Mouse (Mus musculus) thymus, adult 2 months (tissue): Measurements from ENCODE around the gene Gm1673. TPM values are rescaled to one million over a fixed set of nuclear protein-coding genes. Genes with fewer than 3 reads are reported as not detected.

ENCODE experiments used
- DNase-seq: peaks from one replicate; pipeline ENCODE4 v3.0.0; 2021
- H3K27ac ChIP-seq: fragments of 200-500 bp; 2 replicates; pipeline ENCODE4 v1.5.1; 2012; ENCODE audit warnings: low read length, control low read depth; ENCODE audit not compliant: control insufficient read depth, insufficient read depth
- H3K27me3 ChIP-seq: fragments of 200-500 bp; 2 replicates; pipeline ENCODE4 v1.6.1; 2012; ENCODE audit warnings: mild to moderate bottlenecking, low read length, moderate library complexity, mixed read lengths; ENCODE audit not compliant: control insufficient read depth, insufficient read depth
- H3K36me3 ChIP-seq: fragments of 200-500 bp; 2 replicates; pipeline ENCODE4 v1.6.1; 2012; ENCODE audit warnings: mild to moderate bottlenecking, low read length, moderate library complexity; ENCODE audit not compliant: control insufficient read depth, insufficient read depth
- H3K4me1 ChIP-seq: fragments of 200-500 bp; replicated peaks from 2 replicates; pipeline ENCODE4 v1.6.1; 2012; ENCODE audit warnings: low read length; ENCODE audit not compliant: control insufficient read depth, insufficient read depth
- H3K4me3 ChIP-seq: fragments of 200-500 bp; 2 replicates; pipeline ENCODE4 v1.5.1; 2012; ENCODE audit warnings: mild to moderate bottlenecking, low read length, control low read depth, moderate library complexity; ENCODE audit not compliant: control insufficient read depth, insufficient read depth
- CTCF ChIP-seq: fragments of 200-500 bp; IDR thresholded peaks from 2 replicates; pipeline ENCODE4 v1.5.1; 2012; ENCODE audit warnings: mild to moderate bottlenecking, control low read depth, low read length, moderate library complexity, borderline replicate concordance; ENCODE audit not compliant: control insufficient read depth, poor library complexity, insufficient read depth; ENCODE audit errors: extremely low read depth
- POLR2A ChIP-seq: fragments of 200-500 bp; IDR thresholded peaks from 2 replicates; pipeline ENCODE4 v1.6.1; 2012; ENCODE audit warnings: mild to moderate bottlenecking, low read length, control low read depth, moderate library complexity; ENCODE audit not compliant: control insufficient read depth, poor library complexity, insufficient read depth; ENCODE audit errors: extremely low read depth
- WGBS: fragments of 180-500 bp; shearing (Covaris S2); methylation state at CpG from one replicate; pipeline ENCODE4 v1.1.7; 2018; 5-methylcytosine and 5-hydroxymethylcytosine counted together
- polyA plus RNA-seq: library from polyadenylated mRNA; depleted of rRNA; stranded (reverse); fragments of >200 nt; gene quantifications from 2 replicates; pipeline ENCODE4 v1.2.3, GENCODE M21; 2012

Gm1673 gene
- polyA plus RNA-seq, 1 experiment = 41.9 TPM

GRCm38 (mm10) chr5:34002636-34003035 is 19.4 kb downstream of the Gm1673 start:
- Histone ChIP-seq H3K27me3 (peaks cover 6% of the 10 kb centered on the region; the same call in 1 of the 2 replicates), H3K27ac (no peak overlapping the region), H3K4me1 (no peaks in the 10 kb centered on the region), H3K4me3 (no peak overlapping the region), H3K36me3 (no peaks in the 10 kb centered on the region)
- 96% methylated on average over 4 of the region's 4 CpGs for WGBS
- no peak for TF ChIP-seq CTCF
- no peak for TF ChIP-seq POLR2A
- DNase-seq = no peak

DNA sequence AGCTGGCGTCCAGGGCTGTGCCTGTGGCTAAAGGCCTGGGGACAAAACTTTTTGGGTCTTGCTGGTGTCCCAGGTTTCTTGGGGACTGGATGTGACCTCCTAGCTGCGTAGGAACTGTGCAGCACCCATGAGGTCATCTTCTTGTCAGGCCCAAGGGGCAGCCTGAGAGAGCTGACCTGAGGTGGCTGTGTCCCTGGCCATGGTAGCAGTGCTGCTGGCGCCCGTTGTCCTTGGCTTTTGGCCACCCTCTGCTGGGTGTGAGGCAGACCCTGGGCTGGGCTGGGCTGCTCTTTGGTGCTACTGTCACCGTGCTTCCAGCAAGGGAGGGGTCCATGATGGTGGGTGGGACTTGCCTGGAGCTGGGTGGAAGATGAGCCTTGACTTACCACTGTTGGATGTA is 21.4 kb downstream of the Gm1673 start:
- Histone ChIP-seq H3K27me3 (no peaks in the 10 kb centered on the region; the same call in 1 of the 2 replicates), H3K27ac (no peak overlapping the region), H3K36me3 (no peaks in the 10 kb centered on the region), H3K4me3 (no peak overlapping the region), H3K4me1 (no peaks in the 10 kb centered on the region)
- TF ChIP-seq POLR2A = no peak
- TF ChIP-seq CTCF = no peak
- WGBS = 90% methylated on average over 5 of the region's 5 CpGs
- DNase-seq = no peak

DNA sequence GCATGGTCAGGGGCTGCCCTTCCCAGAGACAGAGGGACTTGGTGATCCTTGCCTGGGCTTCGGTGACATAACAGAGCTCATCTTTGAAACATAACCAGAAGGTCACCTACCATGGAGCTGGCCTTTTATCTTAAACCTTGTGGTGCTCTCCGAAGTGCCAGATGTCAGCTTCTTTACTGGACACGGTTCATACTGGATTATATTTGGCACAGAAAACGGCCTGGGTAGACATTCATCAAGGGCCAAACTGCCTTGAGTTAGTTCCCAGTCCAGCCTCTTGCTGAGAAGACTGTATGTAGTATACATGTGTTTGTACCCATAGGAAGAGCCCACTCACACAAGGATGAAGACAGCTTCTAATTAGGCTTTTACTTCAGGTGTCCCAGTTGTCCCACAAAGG is 23.6 kb downstream of the Gm1673 start:
- H3K27ac ChIP-seq = no peak overlapping the region
- no peak overlapping the region for H3K4me3 ChIP-seq
- H3K27me3 ChIP-seq = no peaks in the 10 kb centered on the region
- no peaks in the 10 kb centered on the region for H3K4me1 ChIP-seq
- H3K36me3 ChIP-seq = no peaks in the 10 kb centered on the region
- no peak for TF ChIP-seq CTCF
- TF ChIP-seq POLR2A = no peak
- WGBS = 95% methylated on average over 4 of the region's 4 CpGs
- no peak for DNase-seq

DNA sequence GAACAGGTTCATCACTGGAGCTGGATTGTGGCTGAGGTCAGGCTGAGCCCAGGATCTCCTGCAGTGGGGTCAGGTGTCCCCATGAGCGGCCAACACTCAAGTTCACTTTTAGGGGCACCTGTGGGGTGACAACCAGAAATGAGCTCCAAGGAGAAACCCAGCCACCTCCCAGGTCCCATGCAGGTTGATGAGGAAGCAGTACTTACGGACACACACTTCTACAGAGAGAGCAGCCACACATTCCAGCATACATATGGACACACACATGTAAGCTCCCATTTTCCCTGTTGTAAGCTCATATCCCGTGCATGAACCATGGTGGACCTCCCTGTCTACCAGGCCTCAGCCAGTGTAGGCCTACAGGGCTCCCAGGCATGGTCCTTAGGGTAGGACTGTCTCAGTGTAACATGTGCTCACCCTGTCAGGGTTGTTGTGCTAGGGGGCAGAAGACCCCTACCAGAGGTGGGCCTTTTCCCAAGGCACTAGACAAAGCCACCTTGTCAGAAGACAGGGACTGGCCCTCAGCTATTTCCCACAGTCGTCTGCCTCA is 24.2 kb downstream of the Gm1673 start:
- H3K4me1 ChIP-seq = no peaks in the 10 kb centered on the region
- no peak overlapping the region for H3K4me3 ChIP-seq
- no peak overlapping the region for H3K27ac ChIP-seq
- H3K27me3 ChIP-seq = no peaks in the 10 kb centered on the region
- 86% methylated on average over 4 of the region's 4 CpGs for WGBS
- DNase-seq = no peak
- TF ChIP-seq POLR2A (no peak), CTCF (no peak)
- no peaks in the 10 kb centered on the region for H3K36me3 ChIP-seq

GRCm38 (mm10) chr5:34014652-34015051 is 31.4 kb downstream of the Gm1673 start:
- Histone ChIP-seq H3K4me3 (no peak overlapping the region), H3K27me3 (no peaks in the 10 kb centered on the region), H3K27ac (no peak overlapping the region), H3K36me3 (no peaks in the 10 kb centered on the region), H3K4me1 (no peaks in the 10 kb centered on the region)
- DNase-seq = no peak
- WGBS = 73% methylated on average over 1 of the region's 1 CpGs
- TF ChIP-seq POLR2A (no peak), CTCF (no peak)

GRCm38 (mm10) chr5:34018968-34019367 is 35.7 kb downstream of the Gm1673 start:
- no peak for DNase-seq
- no peaks in the 10 kb centered on the region for H3K27me3 ChIP-seq
- H3K36me3 ChIP-seq = no peaks in the 10 kb centered on the region
- WGBS = 89% methylated on average over 4 of the region's 4 CpGs
- no peak overlapping the region for H3K4me3 ChIP-seq
- TF ChIP-seq CTCF = no peak
- TF ChIP-seq POLR2A = no peak
- no peak overlapping the region for H3K27ac ChIP-seq
- no peaks in the 10 kb centered on the region for H3K4me1 ChIP-seq

- no peaks in the 10 kb centered on the region for H3K36me3 ChIP-seq
- H3K27me3 ChIP-seq = no peaks in the 10 kb centered on the region
- DNase-seq = no peak
- no peak for TF ChIP-seq CTCF
- no peak for TF ChIP-seq POLR2A
- H3K27ac ChIP-seq = no peak overlapping the region
- 90% methylated on average over 4 of the region's 4 CpGs for WGBS
- H3K4me3 ChIP-seq = no peak overlapping the region
- no peaks in the 10 kb centered on the region for H3K4me1 ChIP-seq
Observed at GRCm38 (mm10) chr5:34030101-34030500, 46.9 kb downstream of the Gm1673 start.
